Mouse (Mus musculus): ENCODE measurements around the gene Agbl4.

Agbl4 gene

GRCm38 (mm10) chr4:110397618-110398045, at the start of gene Agbl4:
Gene Agbl4, plus strand, starts transcription at chr4:110397661.
- no peak for DNase-seq (ENCODE audit: low read depth)

GRCm38 (mm10) chr4:110350856-110351177, 46.6 kb upstream of the Agbl4 start:
- DNase-seq (ENCODE audit: low read depth): no peak

- DNase-seq (ENCODE audit: low read depth): no peak
Measured at GRCm38 (mm10) chr4:110351178-110352000, 46.1 kb upstream of the Agbl4 start, which contains the start of gene Elavl4. Gene Elavl4, minus strand, starts transcription at chr4:110351909.

- DNase-seq (ENCODE audit: low read depth): no peak
Measured at GRCm38 (mm10) chr4:110352001-110352369, 45.5 kb upstream of the Agbl4 start.

GRCm38 (mm10) chr4:110360568-110360967, 36.9 kb upstream of the Agbl4 start:
- DNase-seq (ENCODE audit: low read depth): no peak

GRCm38 (mm10) chr4:110396221-110396620, 1.2 kb upstream of the Agbl4 start:
- DNase-seq (ENCODE audit: low read depth): no peak

GRCm38 (mm10) chr4:110420306-110420705, 22.8 kb downstream of the Agbl4 start:
- DNase-seq (ENCODE audit: low read depth): no peak

GRCm38 (mm10) chr4:110427653-110428052, 30.2 kb downstream of the Agbl4 start:
- DNase-seq (ENCODE audit: low read depth): no peak

GRCm38 (mm10) chr4:110494371-110494770, 96.9 kb downstream of the Agbl4 start:
- DNase-seq (ENCODE audit: low read depth): peak; percentile 45

- DNase-seq (ENCODE audit: low read depth): no peak
Measured at GRCm38 (mm10) chr4:110529804-110530203, 132.3 kb downstream of the Agbl4 start.

- DNase-seq (ENCODE audit: low read depth): no peak
Measured at GRCm38 (mm10) chr4:110549223-110549622, 151.8 kb downstream of the Agbl4 start.

- no peak for DNase-seq (ENCODE audit: low read depth)
Measured at GRCm38 (mm10) chr4:110597726-110598283, 200.3 kb downstream of the Agbl4 start.

GRCm38 (mm10) chr4:110641417-110641816, 244.0 kb downstream of the Agbl4 start:
- no peak for DNase-seq (ENCODE audit: low read depth)

- no peak for DNase-seq (ENCODE audit: low read depth)
Measured at GRCm38 (mm10) chr4:110662940-110663339, 265.5 kb downstream of the Agbl4 start.

- DNase-seq (ENCODE audit: low read depth): no peak
Measured at GRCm38 (mm10) chr4:110674121-110674520, 276.7 kb downstream of the Agbl4 start.

- DNase-seq (ENCODE audit: low read depth): no peak
Measured at GRCm38 (mm10) chr4:110735141-110735540, 337.7 kb downstream of the Agbl4 start.

- no peak for DNase-seq (ENCODE audit: low read depth)
Measured at GRCm38 (mm10) chr4:110757941-110758340, 360.5 kb downstream of the Agbl4 start.

GRCm38 (mm10) chr4:110788596-110788995, 391.1 kb downstream of the Agbl4 start:
- no peak for DNase-seq (ENCODE audit: low read depth)

- no peak for DNase-seq (ENCODE audit: low read depth)
Measured at GRCm38 (mm10) chr4:110799902-110800301, 402.4 kb downstream of the Agbl4 start.

GRCm38 (mm10) chr4:110810947-110811346, 413.5 kb downstream of the Agbl4 start:
- DNase-seq (ENCODE audit: low read depth): no peak

GRCm38 (mm10) chr4:110832776-110833175, 435.3 kb downstream of the Agbl4 start:
- no peak for DNase-seq (ENCODE audit: low read depth)

GRCm38 (mm10) chr4:110879719-110880443, 482.4 kb downstream of the Agbl4 start:
- DNase-seq (ENCODE audit: low read depth): no peak

GRCm38 (mm10) chr4:110916061-110916460, 518.6 kb downstream of the Agbl4 start:
- DNase-seq (ENCODE audit: low read depth): no peak

Measured in NIH3T3 (cell line).